Mouse (Mus musculus): ENCODE data around the gene Bst1.
A peak's percentile ranks its signal among the peaks of the same experiment; 100 is the strongest.

Bst1 gene

DNA sequence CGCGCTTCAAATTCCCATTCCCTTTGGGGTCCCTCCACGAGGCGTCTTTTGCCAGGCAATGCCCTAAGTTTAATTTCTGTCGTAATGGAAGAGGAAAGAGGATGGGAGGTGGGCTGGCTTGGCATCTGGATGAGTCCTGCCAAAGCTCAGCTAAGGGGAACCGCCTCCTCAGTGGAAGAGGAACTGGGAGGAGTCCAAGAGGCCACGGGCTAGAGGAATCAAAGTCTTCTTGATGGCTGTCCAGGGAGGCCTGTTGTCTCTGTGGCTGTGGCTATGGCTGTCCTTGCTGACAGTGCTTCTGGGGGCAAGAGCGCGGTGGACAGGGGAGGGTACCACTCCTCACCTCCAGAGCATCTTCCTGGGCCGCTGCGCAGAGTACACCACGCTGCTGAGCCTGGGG is at the start of gene Bst1:
Gene Bst1 (plus strand): TSS at position 191 of the 400 bp plus-strand sequence.
- DNase-seq (ENCODE audit: extremely low read depth, low read depth, low spot score) = no peak

DNA sequence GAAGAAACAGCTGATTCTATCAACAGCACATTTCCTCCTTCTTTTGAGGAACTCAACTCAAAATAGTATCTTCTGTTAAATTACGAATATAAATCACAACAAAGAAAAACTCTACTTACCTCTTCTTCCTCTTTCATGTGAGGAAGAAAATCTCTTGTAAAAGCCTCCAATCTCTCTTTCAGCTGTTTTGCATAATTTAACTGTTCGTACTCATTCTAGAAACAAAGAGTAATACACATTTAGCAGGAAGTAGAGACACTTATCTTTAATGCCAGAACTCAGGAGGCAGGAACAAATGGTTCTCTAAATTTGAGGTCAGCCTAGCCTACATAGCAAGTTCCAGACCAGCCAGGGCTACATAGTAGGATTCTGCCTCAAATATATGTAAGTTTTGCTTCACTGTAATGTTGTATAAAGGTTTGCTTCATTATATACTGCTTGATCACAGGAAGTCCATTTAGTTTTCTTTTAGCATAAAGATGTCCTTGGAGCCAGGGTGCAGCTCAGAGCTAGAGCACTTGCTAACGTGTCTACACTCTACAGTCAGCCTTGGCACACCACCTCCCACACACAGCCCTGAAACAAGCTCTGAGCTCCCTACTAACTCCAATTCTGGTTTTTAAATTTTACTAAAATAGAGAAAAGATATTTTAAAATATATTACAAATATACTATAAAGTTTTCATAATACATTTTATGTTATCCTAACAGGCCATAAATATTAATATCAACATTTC is 47.9 kb upstream of the Bst1 start:
- DNase-seq (ENCODE audit: extremely low read depth, low read depth, low spot score) = no peak

DNA sequence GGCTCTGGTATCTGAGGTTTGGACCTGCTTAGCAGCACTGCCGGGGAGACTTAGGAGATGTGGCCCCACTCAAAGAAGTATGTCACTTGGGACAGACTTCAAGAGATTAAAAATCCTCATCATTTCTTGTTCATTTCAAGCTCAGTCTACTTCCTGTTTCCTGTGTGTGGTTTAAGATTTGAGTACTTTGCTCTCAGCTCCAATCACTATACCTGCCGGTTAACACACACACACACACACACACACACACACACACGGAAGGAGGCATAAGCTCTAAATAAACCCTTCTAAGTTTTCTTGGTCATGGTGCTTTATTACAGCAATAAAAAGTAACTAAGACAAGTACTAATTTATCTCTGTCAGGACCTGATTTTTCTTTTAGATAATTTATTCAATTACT is 47.1 kb upstream of the Bst1 start:
- DNase-seq (ENCODE audit: extremely low read depth, low read depth, low spot score) = no peak

DNA sequence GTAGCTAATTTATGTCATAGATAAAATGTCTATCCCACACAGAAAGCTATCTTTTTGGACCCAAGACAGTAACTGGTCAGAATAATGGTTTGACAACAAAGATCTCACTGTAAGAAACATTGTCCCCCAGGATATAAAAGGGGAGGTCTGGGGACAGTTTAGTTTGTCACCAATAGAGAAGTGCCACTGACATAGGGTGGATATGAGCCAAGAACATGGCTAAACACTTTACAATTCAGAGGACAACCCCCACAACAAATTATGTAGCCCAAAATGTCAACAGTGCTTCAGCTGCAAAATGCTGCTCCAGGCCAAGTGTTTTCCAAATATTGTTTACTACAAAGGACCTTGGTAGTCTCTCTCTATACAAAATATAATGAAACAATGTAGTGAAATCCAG is 42.3 kb upstream of the Bst1 start:
- DNase-seq (ENCODE audit: extremely low read depth, low read depth, low spot score) = no peak

DNA sequence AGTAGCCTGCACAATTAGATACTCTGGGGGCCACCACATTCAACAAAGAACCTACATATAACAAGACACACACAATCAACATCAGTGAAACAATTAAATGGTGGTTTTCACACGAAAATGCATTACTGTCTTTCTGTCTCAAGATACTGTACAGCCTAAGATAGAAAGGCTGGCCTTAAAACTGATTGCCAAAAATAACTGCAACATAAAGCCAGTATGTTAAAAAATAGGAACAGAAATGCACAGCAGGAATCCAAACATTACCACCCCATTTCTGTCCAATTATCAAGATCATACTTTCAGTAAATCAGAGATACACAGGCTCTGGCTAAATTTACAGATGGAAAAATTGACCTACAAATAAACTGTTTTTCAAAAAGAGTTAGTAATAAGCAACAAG is 41.7 kb upstream of the Bst1 start:
- no peak for DNase-seq (ENCODE audit: extremely low read depth, low read depth, low spot score)

DNA sequence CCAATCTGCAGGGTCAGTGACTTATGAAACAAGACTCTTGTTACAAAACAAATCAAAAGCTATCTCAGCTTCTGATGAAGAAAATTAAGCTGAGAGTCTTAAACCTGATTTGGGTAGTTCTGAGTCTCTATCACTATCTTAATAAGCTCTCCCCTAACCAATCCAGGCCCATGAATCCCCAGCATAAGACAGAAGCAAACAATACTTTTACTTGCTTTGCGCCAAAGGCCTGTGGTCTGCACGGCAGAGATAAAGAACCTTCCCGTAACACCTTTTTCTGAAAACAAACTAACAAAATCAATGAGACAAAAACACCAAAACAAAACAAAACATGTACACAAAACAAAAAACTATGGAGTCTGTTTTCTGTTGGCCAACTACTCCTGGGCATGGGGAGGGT is 40.1 kb upstream of the Bst1 start:
- no peak for DNase-seq (ENCODE audit: extremely low read depth, low read depth, low spot score)

DNA sequence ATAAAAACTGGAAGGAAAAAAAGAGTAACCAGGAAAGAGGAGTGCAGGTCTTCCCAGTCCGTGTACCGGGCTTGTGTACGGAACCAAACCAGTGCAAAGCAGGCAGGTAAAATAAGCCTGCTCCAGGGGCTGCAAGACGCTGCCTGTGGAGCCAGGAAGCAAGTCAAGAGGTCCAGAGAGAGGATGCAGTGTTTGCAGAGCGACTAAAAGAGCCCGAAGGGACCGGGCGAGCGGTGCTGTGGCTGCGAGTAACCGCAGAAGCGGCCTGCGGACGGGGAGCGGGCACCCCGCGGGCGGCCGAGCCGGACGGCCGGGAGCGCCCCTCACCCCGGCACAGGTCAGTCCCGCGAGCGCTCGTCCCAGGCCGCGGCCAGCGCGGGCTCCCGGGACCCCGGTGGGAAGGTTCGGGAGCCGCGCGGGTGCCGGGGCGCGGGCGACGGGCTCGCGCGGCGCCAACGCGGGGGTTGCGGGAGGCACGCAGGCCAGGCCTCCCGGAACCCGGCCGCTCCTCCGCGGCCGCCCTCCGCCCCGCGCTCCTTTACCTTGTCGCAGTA is 37.2 kb upstream of the Bst1 start:
- DNase-seq (ENCODE audit: extremely low read depth, low read depth, low spot score) = no peak

DNA sequence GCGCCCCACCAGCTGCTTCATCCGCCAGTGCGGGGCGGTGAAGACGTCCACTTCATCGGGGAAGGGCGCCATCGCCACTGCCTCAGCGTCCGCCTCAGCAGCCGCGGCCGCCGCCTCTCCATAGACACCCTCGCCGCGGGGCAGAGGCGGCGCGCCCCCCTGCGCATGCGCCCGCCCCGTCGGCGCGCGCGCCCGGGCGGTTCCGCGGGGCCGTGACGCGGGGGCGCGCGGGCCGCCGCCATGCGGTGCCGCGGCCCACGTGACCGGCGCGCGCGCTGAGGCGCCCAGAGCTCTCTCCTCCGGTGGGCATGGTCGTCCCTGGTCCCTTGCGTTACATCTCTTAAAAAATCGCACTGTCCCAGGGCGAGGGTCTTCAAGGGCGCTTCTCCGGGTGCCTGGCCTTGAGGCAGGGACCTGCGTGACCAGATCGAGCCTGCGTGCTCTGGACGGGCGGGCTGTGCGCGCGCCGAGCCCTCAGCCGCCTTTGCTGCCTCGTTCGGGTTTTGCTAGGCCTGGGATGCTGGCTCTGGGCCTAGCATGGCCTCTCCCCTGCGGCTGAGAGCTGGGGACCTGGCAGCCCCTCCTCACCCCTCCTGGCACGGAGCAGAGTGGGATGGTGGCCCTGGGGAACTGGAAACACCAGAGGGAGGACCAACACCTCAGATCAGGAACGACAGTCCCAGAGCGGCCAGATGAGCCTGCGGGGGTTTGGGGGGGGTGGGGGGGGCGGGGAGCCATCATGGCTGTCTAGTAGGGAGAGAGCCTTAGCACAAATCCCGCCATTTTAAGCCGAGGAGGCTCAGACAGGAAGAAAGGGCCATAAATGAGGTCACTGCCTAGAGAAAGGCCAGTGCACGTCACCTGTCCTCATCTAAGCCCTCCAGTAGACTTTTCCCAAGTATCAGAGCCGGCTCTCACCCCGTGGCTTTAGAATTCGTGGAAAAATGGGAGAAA is 36.4 kb upstream of the Bst1 start:
- DNase-seq (ENCODE audit: extremely low read depth, low read depth, low spot score) = no peak

DNA sequence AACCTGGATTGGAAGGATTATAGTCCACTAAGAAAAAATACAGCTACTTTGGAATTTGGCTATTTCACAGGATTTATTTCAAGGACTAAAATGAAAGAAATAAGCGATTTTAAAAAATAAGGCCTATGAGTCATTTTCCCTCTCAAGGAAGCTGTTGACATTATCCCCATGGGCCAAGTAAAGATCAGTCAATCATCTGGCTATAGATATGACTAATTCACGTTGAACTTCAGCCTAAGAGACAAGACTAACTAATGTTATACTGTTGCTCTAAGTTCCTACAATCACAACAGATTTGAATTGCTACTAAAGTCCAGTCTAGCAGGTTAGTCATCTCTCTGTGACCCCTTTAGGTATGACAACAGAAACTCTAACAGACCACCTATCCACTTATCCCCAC is 34.7 kb upstream of the Bst1 start:
- no peak for DNase-seq (ENCODE audit: extremely low read depth, low read depth, low spot score)

DNA sequence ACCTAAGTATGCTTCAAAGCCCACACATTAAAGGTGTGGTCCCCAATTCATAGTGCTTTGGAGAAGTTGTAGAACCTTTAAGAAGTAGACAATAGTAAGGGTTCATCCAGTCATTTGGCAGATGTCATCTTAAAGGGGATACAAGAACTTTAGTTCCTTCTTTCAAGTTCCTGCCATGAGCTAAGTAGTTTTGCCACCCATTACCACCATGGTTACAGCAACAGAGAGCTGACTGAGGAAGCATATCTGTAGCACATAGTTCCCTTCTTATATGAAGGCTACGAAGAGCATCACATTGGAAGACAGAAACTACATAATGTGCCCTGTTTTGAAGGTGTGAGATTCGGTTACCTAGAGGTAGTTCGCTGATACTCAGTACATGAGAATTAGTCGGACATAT is 32.1 kb upstream of the Bst1 start:
- no peak for DNase-seq (ENCODE audit: extremely low read depth, low read depth, low spot score)

DNA sequence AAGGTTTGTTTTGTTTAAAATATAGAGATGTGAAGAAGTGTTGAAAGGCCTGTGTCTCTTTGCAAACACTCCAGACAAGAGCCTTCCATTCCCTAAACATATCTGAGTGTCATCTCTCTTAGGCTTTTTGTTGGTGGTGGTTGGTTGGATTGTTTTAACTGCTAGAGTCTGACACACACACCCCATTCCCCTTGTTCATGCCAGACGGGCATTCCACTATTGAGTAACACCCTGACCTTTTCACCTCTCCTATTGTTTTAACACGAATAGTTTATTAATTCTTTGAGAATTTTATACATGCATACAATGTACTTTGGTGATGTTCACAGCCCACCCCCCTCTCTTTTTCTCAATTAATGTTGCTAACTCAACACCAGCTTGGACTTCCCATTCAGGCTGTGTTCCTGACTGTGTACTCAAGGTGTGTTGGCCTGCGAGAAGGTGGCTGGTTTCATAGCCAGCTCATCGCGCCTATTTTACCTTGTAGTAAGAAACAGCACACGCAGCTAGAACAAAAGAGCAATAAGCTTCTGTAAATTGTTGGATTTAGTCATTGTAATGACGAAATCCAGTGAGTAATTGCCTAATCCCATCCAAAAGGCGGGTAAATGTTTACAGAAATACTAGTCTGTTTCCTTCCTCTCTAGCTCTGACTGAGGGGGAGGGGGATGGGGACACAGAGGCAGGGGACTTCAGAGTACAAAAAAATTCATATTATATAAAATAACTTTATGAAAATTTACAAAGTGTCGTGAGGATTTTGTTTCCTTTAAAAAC is 30.5 kb upstream of the Bst1 start:
- peak; percentile 28 for DNase-seq (ENCODE audit: extremely low read depth, low read depth, low spot score)

DNA sequence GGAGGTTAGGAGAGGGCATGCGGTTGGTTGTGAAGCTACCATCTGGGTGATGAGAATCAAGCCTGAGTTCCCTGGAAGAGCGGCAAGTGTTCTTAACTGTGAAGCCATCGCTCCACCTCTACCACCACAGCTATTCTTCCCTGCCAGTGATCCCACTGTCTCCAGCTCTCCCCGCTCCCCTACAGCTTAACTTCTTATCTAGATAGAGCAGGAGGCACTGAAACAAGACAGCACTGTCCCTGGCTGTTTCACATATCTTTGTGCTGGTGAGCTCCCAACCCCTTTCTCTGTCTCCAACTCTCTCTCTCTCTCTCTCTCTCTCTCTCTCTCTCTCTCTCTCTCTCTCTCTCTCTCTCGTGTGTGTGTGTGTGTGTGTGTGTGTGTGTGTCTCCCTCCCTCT is 26.3 kb upstream of the Bst1 start:
- no peak for DNase-seq (ENCODE audit: extremely low read depth, low read depth, low spot score)

DNA sequence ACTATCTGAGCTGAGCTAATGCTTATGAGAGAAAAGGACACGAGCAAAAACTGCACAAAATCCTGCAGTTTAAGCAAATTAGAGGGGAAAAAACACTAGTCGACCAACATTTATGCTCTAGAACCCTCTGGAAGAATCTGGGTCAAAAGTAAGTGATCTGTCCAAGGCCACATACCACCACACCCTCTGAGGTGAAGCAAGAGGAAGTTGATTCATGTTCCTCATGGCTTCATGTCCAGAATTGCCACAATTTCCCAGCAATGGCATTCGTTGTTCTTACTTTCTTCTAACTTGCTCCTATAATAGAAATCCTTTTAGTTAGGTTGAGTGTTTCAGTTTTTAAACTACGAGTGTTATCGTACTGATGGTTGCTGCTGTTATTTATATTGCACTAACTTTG is 19.2 kb upstream of the Bst1 start:
- no peak for DNase-seq (ENCODE audit: extremely low read depth, low read depth, low spot score)

DNA sequence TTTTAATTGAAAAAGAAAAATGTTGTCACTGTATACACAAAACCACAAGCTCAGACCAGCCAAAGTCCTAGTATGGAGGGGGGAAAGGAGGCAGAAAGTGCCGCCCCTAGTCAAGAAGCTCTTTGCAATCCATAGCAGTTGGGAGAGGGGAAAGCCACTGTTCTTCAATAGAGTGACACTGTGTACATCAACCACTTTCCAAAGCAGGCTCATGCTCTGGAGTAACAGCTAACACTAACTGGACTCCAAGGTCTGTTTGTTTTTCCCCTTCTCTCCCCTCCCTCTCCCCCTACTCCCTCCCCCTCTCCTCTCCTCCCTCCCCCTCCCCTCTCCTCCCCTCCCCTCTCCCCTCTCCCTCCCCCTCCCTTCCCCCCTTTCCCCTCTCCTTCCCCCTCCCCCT is 18.0 kb upstream of the Bst1 start:
- DNase-seq (ENCODE audit: extremely low read depth, low read depth, low spot score) = no peak

DNA sequence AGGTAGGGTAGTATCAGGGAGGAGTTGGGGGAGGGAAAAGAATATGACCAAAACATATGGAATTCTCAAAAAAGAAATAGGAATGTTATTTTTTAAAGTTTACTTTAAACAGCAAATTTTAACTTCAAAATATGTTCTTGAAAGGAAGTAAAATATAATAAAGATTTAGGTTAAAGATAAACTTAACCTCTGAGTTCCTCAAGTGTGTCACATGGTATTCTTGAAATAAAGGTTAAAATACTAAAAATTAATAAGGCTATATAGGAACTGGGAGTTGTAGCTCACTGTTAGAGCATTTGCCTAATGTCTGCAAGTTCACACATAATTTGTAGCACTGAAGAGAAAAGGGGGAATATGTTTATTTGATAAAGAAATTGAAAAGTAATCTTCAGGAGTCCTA is 17.4 kb upstream of the Bst1 start:
- DNase-seq (ENCODE audit: extremely low read depth, low read depth, low spot score) = no peak

DNA sequence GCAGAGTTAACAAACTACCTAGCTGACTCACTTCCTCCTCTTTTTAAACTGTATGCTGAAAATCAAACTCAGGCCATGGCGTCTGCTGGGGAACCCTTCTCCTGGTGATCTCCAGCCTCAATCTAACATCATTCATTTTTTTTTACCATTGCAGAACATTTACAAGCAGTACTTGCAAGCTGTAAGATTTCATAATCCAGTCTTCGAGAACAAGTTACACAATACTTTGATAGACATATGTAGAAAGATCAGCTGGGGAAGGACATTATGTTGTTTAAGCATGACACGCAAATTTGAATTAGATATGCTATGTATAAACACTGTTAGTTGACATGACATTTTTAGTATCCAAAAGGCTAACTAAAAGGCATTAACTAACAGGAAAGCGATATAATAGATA is 16.9 kb upstream of the Bst1 start:
- no peak for DNase-seq (ENCODE audit: extremely low read depth, low read depth, low spot score)

DNA sequence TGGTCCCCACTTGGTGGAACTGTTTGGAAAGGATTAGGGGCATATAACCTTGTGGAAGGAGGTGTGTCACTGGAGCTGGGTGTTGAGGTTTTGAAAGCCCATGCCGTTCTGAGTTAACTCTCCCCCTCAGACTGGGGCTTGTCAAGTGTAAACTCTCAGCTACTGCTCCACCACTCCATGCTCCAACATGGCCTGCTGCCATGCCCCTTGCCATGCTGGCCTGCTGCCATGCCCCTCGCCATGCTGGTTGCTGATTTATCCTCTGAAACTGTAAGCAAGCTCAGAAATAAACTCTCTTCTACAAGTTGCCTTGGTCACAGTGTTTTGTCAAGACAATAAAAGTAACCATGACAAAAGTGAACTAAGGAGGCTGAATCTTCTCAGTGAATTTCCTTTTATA is 13.3 kb upstream of the Bst1 start:
- DNase-seq (ENCODE audit: extremely low read depth, low read depth, low spot score) = no peak

DNA sequence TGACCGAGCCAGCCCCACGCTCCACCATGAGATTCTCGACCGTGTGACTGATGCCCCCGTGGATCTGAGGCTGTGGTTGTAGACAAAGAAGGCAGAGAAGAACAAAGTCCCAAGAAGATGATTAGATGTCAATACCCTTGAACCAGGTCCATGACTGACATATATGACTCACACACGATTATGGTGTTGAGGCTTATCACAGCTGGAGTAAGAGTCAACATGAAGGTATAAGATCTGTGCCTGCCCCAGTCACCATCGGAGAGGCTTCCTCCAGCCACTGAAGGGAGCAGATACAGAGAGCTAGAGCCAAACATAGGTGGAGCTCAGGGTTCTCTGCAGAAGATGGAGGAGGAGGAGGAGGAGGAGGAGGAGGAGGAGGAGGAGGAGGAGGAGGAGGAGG is 12.3 kb upstream of the Bst1 start:
- DNase-seq (ENCODE audit: extremely low read depth, low read depth, low spot score) = no peak

DNA sequence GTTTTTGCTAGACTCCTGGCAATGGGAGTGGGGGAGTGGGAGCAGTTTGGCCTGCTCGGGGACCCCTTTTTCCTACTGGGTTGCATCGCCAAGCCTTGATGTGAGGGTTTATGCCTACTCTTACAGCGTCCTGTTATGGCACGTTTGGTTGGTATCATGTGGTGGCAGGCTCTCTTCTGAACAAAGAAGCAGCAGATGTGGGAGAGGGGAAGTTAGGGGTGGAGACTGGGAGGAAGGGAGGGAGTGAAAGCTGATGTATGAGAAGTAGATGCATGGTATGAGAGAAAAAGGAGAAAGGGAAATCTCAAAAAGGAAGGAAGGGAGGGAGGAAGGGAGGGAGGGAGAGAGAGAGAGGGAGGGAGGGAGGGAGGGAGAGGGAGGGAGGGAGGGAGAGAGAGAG is 11.8 kb upstream of the Bst1 start:
- no peak for DNase-seq (ENCODE audit: extremely low read depth, low read depth, low spot score)

DNA sequence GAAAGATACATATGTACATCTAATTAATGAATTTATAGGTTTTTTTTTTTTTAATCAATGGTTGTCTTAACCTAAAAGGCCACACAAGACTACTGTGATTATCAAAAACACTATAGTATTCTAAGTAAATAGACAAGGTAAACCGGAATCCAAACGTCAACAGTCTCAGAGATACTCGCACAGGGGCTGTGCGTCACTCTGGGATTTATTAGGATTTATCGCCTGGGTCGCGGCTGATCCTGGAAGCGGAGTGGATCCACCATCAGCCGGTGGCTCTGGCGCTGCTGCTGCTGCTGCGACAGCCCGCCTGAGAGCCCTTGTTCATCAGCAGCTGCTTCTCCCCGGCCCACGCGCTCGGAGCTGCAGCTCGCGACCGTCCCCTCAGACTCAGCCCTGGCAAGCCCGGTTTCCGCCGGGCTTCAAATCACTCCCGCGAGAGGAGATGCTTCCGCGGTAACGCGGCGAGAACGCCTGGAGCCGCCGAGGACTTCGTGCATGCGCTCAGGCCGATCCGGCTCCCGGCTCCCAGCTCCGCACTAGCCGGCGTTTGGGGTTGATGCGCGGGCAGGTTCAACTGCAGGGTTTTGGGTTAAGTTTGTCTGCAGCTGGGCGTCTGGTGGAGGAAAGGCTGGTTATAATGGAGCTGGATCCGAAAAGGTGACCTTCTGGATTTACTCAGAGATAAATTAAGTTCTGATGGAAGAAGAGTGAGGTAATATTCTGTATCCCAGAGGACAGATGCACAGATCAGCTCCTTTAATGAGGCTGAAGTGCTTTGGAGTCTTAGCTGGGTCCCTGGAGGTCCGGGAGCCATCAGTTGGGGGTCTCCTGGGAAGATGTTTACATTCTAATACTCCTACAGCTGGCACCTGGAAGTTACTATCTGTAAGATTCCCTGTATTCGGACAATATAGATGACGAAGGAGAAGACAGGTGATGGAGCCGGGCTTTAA is 10.7 kb upstream of the Bst1 start:
- no peak for DNase-seq (ENCODE audit: extremely low read depth, low read depth, low spot score)
